9 mouse cellular contexts compared by ENCODE assay signal in genomic region chr5:33651017-33651416, GRCm38 (mm10). TPM values are rescaled to one million over a fixed set of nuclear protein-coding genes. Genes with fewer than 3 reads are reported as not detected.
DNase-seq lines count a peak whose midpoint lies in the region; ATAC-seq lines count a peak whose summit lies in the region.
"Had no signal": no experiment of that assay in that cellular context is flagged by ENCODE, and none has a peak within 500 bp of the region (broad histone marks: within the 10 kb centered on the region; RNA-seq: fewer than 3 reads in every experiment).

No protein-coding gene starts in this region.

- peak overlapping the region; percentile 70 for H3K4me2 ChIP-seq in kidney, embryonic 14.5 days (replicated peaks; ENCODE audit: low read depth, low read length)
- peak overlapping the region; percentile 72 for H3K4me2 ChIP-seq in hindbrain, embryonic 15.5 days
- H3K4me2 ChIP-seq in midbrain, embryonic 13.5 days (replicated peaks) = peak overlapping the region; percentile 79

- H3K36me3 ChIP-seq in kidney, embryonic 14.5 days (ENCODE audit: control insufficient read depth, insufficient read depth, low read length) = peaks cover 56% of the 10 kb centered on the region
- peaks cover 25% of the 10 kb centered on the region for H3K36me3 ChIP-seq in hindbrain, embryonic 15.5 days
- peaks cover 55% of the 10 kb centered on the region for H3K36me3 ChIP-seq in midbrain, embryonic 13.5 days

- DNase-seq in kidney, postnatal 36 days = no peak
- peak; percentile 53 for DNase-seq in c-Kit-positive CD71-positive TER-119-positive erythroid progenitor cells, embryonic 14.5 days (ENCODE audit: low spot score)
- DNase-seq in right cerebral cortex, postnatal 36 days (ENCODE audit: low spot score in 2 of 2) = no peak
- no peak for DNase-seq in left cerebral cortex, postnatal 14 days (ENCODE audit: low spot score in 2 of 2)
- DNase-seq: spleen, adult 18-20 months had no signal

- peak overlapping the region; percentile 82 for H3K4me3 ChIP-seq in kidney, embryonic 14.5 days (ENCODE audit: low read length)
- H3K4me3 ChIP-seq in hindbrain, embryonic 15.5 days = peak overlapping the region; percentile 71
- H3K4me3 ChIP-seq in midbrain, embryonic 13.5 days (replicated peaks) = peak overlapping the region; percentile 67

- intact Hi-C loops in left cerebral cortex, postnatal 14 days (cut with DNase I) = no loop called here

- no peaks in the 10 kb centered on the region for H3K9me3 ChIP-seq in kidney, embryonic 14.5 days (ENCODE audit: control insufficient read depth, low read length)
- H3K9me3 ChIP-seq in hindbrain, embryonic 15.5 days = no peaks in the 10 kb centered on the region
- H3K9me3 ChIP-seq in midbrain, embryonic 13.5 days = no peaks in the 10 kb centered on the region

- WGBS in kidney, embryonic 14.5 days = 9% methylated on average over 2 of the region's 2 CpGs
- WGBS in hindbrain, embryonic 15.5 days = 11% methylated on average over 2 of the region's 2 CpGs
- 10% methylated on average over 2 of the region's 2 CpGs for WGBS in midbrain, embryonic 13.5 days

- no peak for ATAC-seq in kidney, embryonic 14.5 days (ENCODE audit: low FRiP score, low TSS enrichment)
- no peak for ATAC-seq in hindbrain, embryonic 15.5 days (ENCODE audit: low FRiP score, low read depth)
- ATAC-seq in midbrain, embryonic 13.5 days = no peak
- no peak for ATAC-seq in CD4-positive, CD25-positive, alpha-beta regulatory T cell, adult 4 months

- H3K27ac ChIP-seq in kidney, embryonic 14.5 days (ENCODE audit: low read depth, low read length) = no peak overlapping the region
- H3K27ac ChIP-seq in hindbrain, embryonic 15.5 days (replicated peaks) = peak overlapping the region; percentile 97
- peak overlapping the region; percentile 96 for H3K27ac ChIP-seq in midbrain, embryonic 13.5 days

- H3K9ac ChIP-seq in kidney, embryonic 14.5 days (ENCODE audit: low read depth, low read length) = peak overlapping the region; percentile 89
- H3K9ac ChIP-seq in hindbrain, embryonic 15.5 days = peak overlapping the region; percentile 75
- peak overlapping the region; percentile 78 for H3K9ac ChIP-seq in midbrain, embryonic 13.5 days (replicated peaks)

- peaks cover 14% of the 10 kb centered on the region for H3K4me1 ChIP-seq in kidney, embryonic 14.5 days (ENCODE audit: control insufficient read depth, insufficient read depth, low read length)
- peaks cover 28% of the 10 kb centered on the region for H3K4me1 ChIP-seq in hindbrain, embryonic 15.5 days (replicated peaks)
- peaks cover 37% of the 10 kb centered on the region for H3K4me1 ChIP-seq in midbrain, embryonic 13.5 days (replicated peaks)

- H3K27me3 ChIP-seq in kidney, embryonic 14.5 days (ENCODE audit: control insufficient read depth, insufficient read depth, low read length) = no peaks in the 10 kb centered on the region
- H3K27me3 ChIP-seq in hindbrain, embryonic 15.5 days = no peaks in the 10 kb centered on the region
- no peaks in the 10 kb centered on the region for H3K27me3 ChIP-seq in midbrain, embryonic 13.5 days

RNA-seq across cellular contexts. Expression of gene Slbp, which starts 1.4 kb away (rescaled TPM):
- polyA plus RNA-seq in kidney, embryonic 14.5 days (2014; fragmentation: Nextera tagmentation; extraction: Ambion mirVana) = 261 TPM in 2 replicates
- 118 and 127 TPM in 2 replicates for polyA plus RNA-seq in hindbrain, embryonic 15.5 days (2015; fragmentation: Nextera tagmentation; extraction: Ambion mirVana)
- 143 and 151 TPM in 2 replicates for polyA plus RNA-seq in midbrain, embryonic 13.5 days (2015; fragmentation: Nextera tagmentation; extraction: Ambion mirVana)
- 10 to 100 TPM; 23.6 to 27.7 TPM for total RNA-seq in left cerebral cortex, postnatal 14 days (2021)
- polyA plus RNA-seq in CD4-positive, CD25-positive, alpha-beta regulatory T cell, adult 4 months (2017; shearing (Covaris generic)) = 100 to 1,000 TPM; 123 to 141 TPM

RNA-seq across cellular contexts. Expression of gene Tacc3, which starts 6.9 kb away (rescaled TPM):
- polyA plus RNA-seq in kidney, embryonic 14.5 days (2014; fragmentation: Nextera tagmentation; extraction: Ambion mirVana) = 175 and 205 TPM in 2 replicates
- 40.9 and 48.9 TPM in 2 replicates for polyA plus RNA-seq in hindbrain, embryonic 15.5 days (2015; fragmentation: Nextera tagmentation; extraction: Ambion mirVana)
- polyA plus RNA-seq in midbrain, embryonic 13.5 days (2015; fragmentation: Nextera tagmentation; extraction: Ambion mirVana) = 84.6 and 88.0 TPM in 2 replicates
- total RNA-seq in left cerebral cortex, postnatal 14 days (2021) = 10 to 100 TPM in 1 of 2 experiments, 1 to 10 TPM in 1; 9.1 to 11.2 TPM
- 10 to 100 TPM; 18.2 to 32.2 TPM for polyA plus RNA-seq in CD4-positive, CD25-positive, alpha-beta regulatory T cell, adult 4 months (2017; shearing (Covaris generic))

RNA-seq across cellular contexts. Expression of gene Tmem129, which starts 7.2 kb away (rescaled TPM):
- polyA plus RNA-seq in kidney, embryonic 14.5 days (2014; fragmentation: Nextera tagmentation; extraction: Ambion mirVana) = 32.3 and 37.7 TPM in 2 replicates
- polyA plus RNA-seq in hindbrain, embryonic 15.5 days (2015; fragmentation: Nextera tagmentation; extraction: Ambion mirVana) = 31.4 and 32.7 TPM in 2 replicates
- polyA plus RNA-seq in midbrain, embryonic 13.5 days (2015; fragmentation: Nextera tagmentation; extraction: Ambion mirVana) = 31.8 and 33.2 TPM in 2 replicates
- total RNA-seq in left cerebral cortex, postnatal 14 days (2021) = 10 to 100 TPM; 24.9 to 26.7 TPM
- 10 to 100 TPM; 33.7 to 42.9 TPM for polyA plus RNA-seq in CD4-positive, CD25-positive, alpha-beta regulatory T cell, adult 4 months (2017; shearing (Covaris generic))

RNA-seq across cellular contexts. Expression of gene Gm9903, which starts 21.3 kb away (rescaled TPM):
- 0.57 and 1.0 TPM in 2 replicates for polyA plus RNA-seq in kidney, embryonic 14.5 days (2014; fragmentation: Nextera tagmentation; extraction: Ambion mirVana)
- 0.47 and 0.64 TPM in 2 replicates for polyA plus RNA-seq in hindbrain, embryonic 15.5 days (2015; fragmentation: Nextera tagmentation; extraction: Ambion mirVana)
- polyA plus RNA-seq in midbrain, embryonic 13.5 days (2015; fragmentation: Nextera tagmentation; extraction: Ambion mirVana) = 0.85 TPM in 2 replicates
- 1 to 10 TPM in 1 of 2 experiments, under 1 TPM in 1; 0.72 to 1.3 TPM for total RNA-seq in left cerebral cortex, postnatal 14 days (2021)
- 1 to 10 TPM in 1 of 2 experiments, not detected in 1; 1.6 TPM for polyA plus RNA-seq in CD4-positive, CD25-positive, alpha-beta regulatory T cell, adult 4 months (2017; shearing (Covaris generic))

RNA-seq across cellular contexts. Expression of gene Fam53a, which starts 21.6 kb away (rescaled TPM):
- polyA plus RNA-seq in kidney, embryonic 14.5 days (2014; fragmentation: Nextera tagmentation; extraction: Ambion mirVana) = 69.4 and 70.3 TPM in 2 replicates
- 30.0 and 33.6 TPM in 2 replicates for polyA plus RNA-seq in hindbrain, embryonic 15.5 days (2015; fragmentation: Nextera tagmentation; extraction: Ambion mirVana)
- polyA plus RNA-seq in midbrain, embryonic 13.5 days (2015; fragmentation: Nextera tagmentation; extraction: Ambion mirVana) = 36.0 and 41.3 TPM in 2 replicates
- total RNA-seq in left cerebral cortex, postnatal 14 days (2021) = 10 to 100 TPM; 22.4 to 23.9 TPM
- 10 to 100 TPM; 19.9 to 23.5 TPM for polyA plus RNA-seq in CD4-positive, CD25-positive, alpha-beta regulatory T cell, adult 4 months (2017; shearing (Covaris generic))
